Mouse (Mus musculus) embryonic facial prominence, embryonic 13.5 days (tissue): ENCODE measurements around the gene Hivep2. TPM values are rescaled to one million over a fixed set of nuclear protein-coding genes. Genes with fewer than 3 reads are reported as not detected.

Experiments
- ATAC-seq: fragments of 200-750 bp; cut with Nextera tagmentation; 2 replicates; pipeline ENCODE4 v1.8.0; 2017; ENCODE audit warnings: low read depth; ENCODE audit not compliant: insufficient number of reproducible peaks, insufficient read depth, low FRiP score, low TSS enrichment
- H3K27ac ChIP-seq: fragments of 300-500 bp; sonication (generic); 2 replicates; pipeline ENCODE4 v1.5.1; 2015; ENCODE audit warnings: moderate library complexity, mild to moderate bottlenecking, inconsistent platforms
- H3K27me3 ChIP-seq: fragments of 300-500 bp; sonication (generic); 2 replicates; pipeline ENCODE4 v1.6.1; 2015; ENCODE audit warnings: mild to moderate bottlenecking, inconsistent platforms
- H3K36me3 ChIP-seq: fragments of 300-500 bp; sonication (generic); 2 replicates; pipeline ENCODE4 v1.6.1; 2015; ENCODE audit warnings: mild to moderate bottlenecking, inconsistent platforms
- H3K4me1 ChIP-seq: fragments of 300-500 bp; sonication (generic); 2 replicates; pipeline ENCODE4 v1.6.1; 2015; ENCODE audit warnings: inconsistent platforms
- H3K4me2 ChIP-seq: fragments of 300-500 bp; sonication (generic); 2 replicates; pipeline ENCODE4 v1.6.1; 2015; ENCODE audit warnings: moderate library complexity, mild to moderate bottlenecking, inconsistent platforms
- H3K4me3 ChIP-seq: fragments of 300-500 bp; sonication (generic); 2 replicates; pipeline ENCODE4 v1.5.1; 2015; ENCODE audit warnings: mild to moderate bottlenecking, inconsistent platforms
- H3K9ac ChIP-seq: fragments of 300-500 bp; sonication (generic); 2 replicates; pipeline ENCODE4 v1.6.1; 2015; ENCODE audit warnings: mild to moderate bottlenecking, inconsistent platforms
- H3K9me3 ChIP-seq: fragments of 300-500 bp; sonication (generic); 2 replicates; pipeline ENCODE4 v1.6.1; 2016; ENCODE audit warnings: inconsistent platforms
- WGBS: fragments of 180-500 bp; shearing (Covaris S2); methylation state at CpG from one replicate; pipeline ENCODE4 v1.1.7; 2015; ENCODE audit warnings: mixed read lengths; 5-methylcytosine and 5-hydroxymethylcytosine counted together
- polyA plus RNA-seq: library from polyadenylated mRNA; unstranded; fragments of >200 nt; fragmentation: Nextera tagmentation; extraction: Ambion mirVana; gene quantifications from 2 replicates; pipeline ENCODE4 v1.2.1, GENCODE M21; 2015

The Hivep2 gene
- polyA plus RNA-seq, 1 experiment from 2014 or later = 7.3 TPM

- no peaks in the 10 kb centered on the region for H3K9me3 ChIP-seq
- 79% methylated on average over 6 of the region's 6 CpGs for WGBS
- H3K4me3 ChIP-seq = no peak overlapping the region
- no peak overlapping the region for H3K4me2 ChIP-seq
- H3K36me3 ChIP-seq = no peaks in the 10 kb centered on the region
- no peaks in the 10 kb centered on the region for H3K4me1 ChIP-seq
- no peak for ATAC-seq
- H3K27ac ChIP-seq = no peak overlapping the region
- no peaks in the 10 kb centered on the region for H3K27me3 ChIP-seq
- H3K9ac ChIP-seq = no peak overlapping the region
Observed at GRCm38 (mm10) chr10:13993411-13993810, 27.5 kb downstream of the Hivep2 start.

GRCm38 (mm10) chr10:13997336-13997735 lies 31.5 kb downstream of the Hivep2 start:
- no peak overlapping the region for H3K4me3 ChIP-seq
- no peak overlapping the region for H3K9ac ChIP-seq
- H3K9me3 ChIP-seq = no peaks in the 10 kb centered on the region
- WGBS = 76% methylated on average over 4 of the region's 4 CpGs
- no peak overlapping the region for H3K27ac ChIP-seq
- no peaks in the 10 kb centered on the region for H3K4me1 ChIP-seq
- no peak for ATAC-seq
- H3K4me2 ChIP-seq = no peak overlapping the region
- no peaks in the 10 kb centered on the region for H3K27me3 ChIP-seq
- H3K36me3 ChIP-seq = no peaks in the 10 kb centered on the region

GRCm38 (mm10) chr10:14004769-14005517 lies 39.1 kb downstream of the Hivep2 start:
- Histone ChIP-seq H3K4me2 (no peak overlapping the region), H3K4me1 (no peaks in the 10 kb centered on the region), H3K27me3 (no peaks in the 10 kb centered on the region), H3K27ac (no peak overlapping the region), H3K9me3 (no peaks in the 10 kb centered on the region), H3K4me3 (no peak overlapping the region), H3K36me3 (no peaks in the 10 kb centered on the region), H3K9ac (no peak overlapping the region)
- ATAC-seq = no peak
- WGBS = 74% methylated on average over 4 of the region's 4 CpGs

GRCm38 (mm10) chr10:14009721-14010120 lies 43.8 kb downstream of the Hivep2 start:
- Histone ChIP-seq H3K9ac (no peak overlapping the region), H3K27ac (no peak overlapping the region), H3K9me3 (no peaks in the 10 kb centered on the region), H3K36me3 (no peaks in the 10 kb centered on the region), H3K4me2 (no peak overlapping the region), H3K27me3 (no peaks in the 10 kb centered on the region), H3K4me3 (no peak overlapping the region), H3K4me1 (no peaks in the 10 kb centered on the region)
- ATAC-seq = no peak
- 42% methylated on average over 2 of the region's 2 CpGs for WGBS

DNA sequence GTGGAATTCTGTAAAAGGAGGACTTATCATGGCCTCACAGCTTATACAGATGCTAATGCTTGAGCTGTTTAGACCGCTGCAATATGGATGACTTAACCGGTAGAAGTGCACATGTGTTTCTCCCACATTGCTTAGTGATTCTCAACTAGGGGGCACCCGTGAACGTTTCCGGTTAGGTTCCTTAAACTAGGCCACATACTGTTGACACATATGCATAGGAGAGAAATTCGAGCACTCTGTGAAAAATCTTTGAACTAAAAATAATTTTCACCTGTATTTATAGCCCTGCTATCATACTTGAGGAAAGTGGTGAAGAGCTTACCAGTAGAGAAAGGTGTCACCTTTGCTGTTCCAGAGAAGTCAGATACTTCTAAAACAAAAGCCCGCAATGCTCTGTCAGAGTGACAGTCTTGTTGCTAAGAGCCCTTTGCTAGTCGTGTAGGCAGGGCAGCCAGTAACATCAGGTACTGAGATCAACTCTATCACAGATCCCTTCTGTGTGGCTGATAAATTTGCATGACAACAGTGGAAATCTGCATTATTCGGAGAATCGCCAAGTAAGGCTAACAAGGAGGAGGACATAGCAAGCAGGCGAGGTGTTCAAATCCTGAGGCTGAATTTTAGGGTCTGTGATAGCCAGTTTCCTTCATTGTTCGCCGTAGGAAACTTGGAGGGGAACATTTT lies 50.6 kb downstream of the Hivep2 start:
- peaks cover 9% of the 10 kb centered on the region for H3K4me1 ChIP-seq
- no peak overlapping the region for H3K27ac ChIP-seq
- ATAC-seq = no peak
- H3K4me3 ChIP-seq = no peak overlapping the region
- H3K36me3 ChIP-seq = no peaks in the 10 kb centered on the region
- H3K9ac ChIP-seq = no peak overlapping the region
- WGBS = 62% methylated on average over 13 of the region's 13 CpGs
- no peaks in the 10 kb centered on the region for H3K27me3 ChIP-seq
- no peak overlapping the region for H3K4me2 ChIP-seq
- H3K9me3 ChIP-seq = no peaks in the 10 kb centered on the region

GRCm38 (mm10) chr10:14017338-14017737 lies 51.5 kb downstream of the Hivep2 start:
- Histone ChIP-seq H3K4me1 (peaks cover 9% of the 10 kb centered on the region), H3K4me3 (no peak overlapping the region), H3K36me3 (no peaks in the 10 kb centered on the region), H3K9me3 (no peaks in the 10 kb centered on the region), H3K27me3 (no peaks in the 10 kb centered on the region), H3K27ac (no peak overlapping the region), H3K9ac (no peak overlapping the region), H3K4me2 (no peak overlapping the region)
- ATAC-seq = no peak
- WGBS = 77% methylated on average over 2 of the region's 2 CpGs

GRCm38 (mm10) chr10:14017822-14018364 lies 52.0 kb downstream of the Hivep2 start:
- Histone ChIP-seq H3K36me3 (no peaks in the 10 kb centered on the region), H3K27ac (no peak overlapping the region), H3K4me1 (peaks cover 9% of the 10 kb centered on the region), H3K27me3 (no peaks in the 10 kb centered on the region), H3K4me3 (0 out of 2 replicates have a peak overlapping the region, but pooled peaks have one; percentile 9), H3K4me2 (peak overlapping the region; percentile 45), H3K9ac (no peak overlapping the region), H3K9me3 (no peaks in the 10 kb centered on the region)
- no peak for ATAC-seq
- WGBS = 3% methylated on average over 12 of the region's 12 CpGs

DNA sequence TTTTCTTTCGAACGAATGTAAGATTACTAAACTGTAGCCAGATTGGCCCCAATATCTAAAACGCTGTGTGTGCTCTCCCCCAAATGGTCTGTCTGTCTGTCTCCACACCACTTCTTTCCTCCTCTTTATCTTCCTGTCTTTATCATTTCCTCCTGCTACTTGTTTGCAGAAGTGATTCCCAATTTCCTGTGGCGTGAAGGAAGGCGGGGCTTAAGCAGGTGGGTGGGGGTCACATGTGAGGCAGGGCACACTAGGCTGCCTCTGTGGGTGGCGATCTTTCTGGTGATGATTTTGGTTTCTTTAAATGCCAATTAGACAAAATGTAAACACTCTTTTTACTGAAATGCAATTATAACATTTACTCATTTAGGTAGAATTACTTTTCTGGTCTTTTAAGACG lies 52.8 kb downstream of the Hivep2 start:
- Histone ChIP-seq H3K4me2 (peak overlapping the region; percentile 45), H3K36me3 (no peaks in the 10 kb centered on the region), H3K9ac (no peak overlapping the region), H3K9me3 (no peaks in the 10 kb centered on the region), H3K27me3 (no peaks in the 10 kb centered on the region), H3K27ac (no peak overlapping the region), H3K4me1 (peaks cover 9% of the 10 kb centered on the region), H3K4me3 (no peak overlapping the region)
- 19% methylated on average over 7 of the region's 7 CpGs for WGBS
- ATAC-seq = no peak

GRCm38 (mm10) chr10:14019198-14019597 lies 53.3 kb downstream of the Hivep2 start:
- Histone ChIP-seq H3K27ac (no peak overlapping the region), H3K4me2 (no peak overlapping the region), H3K27me3 (no peaks in the 10 kb centered on the region), H3K36me3 (no peaks in the 10 kb centered on the region), H3K9ac (no peak overlapping the region), H3K4me1 (peaks cover 9% of the 10 kb centered on the region), H3K9me3 (no peaks in the 10 kb centered on the region), H3K4me3 (no peak overlapping the region)
- WGBS = 53% methylated on average over 3 of the region's 3 CpGs
- ATAC-seq = no peak

DNA sequence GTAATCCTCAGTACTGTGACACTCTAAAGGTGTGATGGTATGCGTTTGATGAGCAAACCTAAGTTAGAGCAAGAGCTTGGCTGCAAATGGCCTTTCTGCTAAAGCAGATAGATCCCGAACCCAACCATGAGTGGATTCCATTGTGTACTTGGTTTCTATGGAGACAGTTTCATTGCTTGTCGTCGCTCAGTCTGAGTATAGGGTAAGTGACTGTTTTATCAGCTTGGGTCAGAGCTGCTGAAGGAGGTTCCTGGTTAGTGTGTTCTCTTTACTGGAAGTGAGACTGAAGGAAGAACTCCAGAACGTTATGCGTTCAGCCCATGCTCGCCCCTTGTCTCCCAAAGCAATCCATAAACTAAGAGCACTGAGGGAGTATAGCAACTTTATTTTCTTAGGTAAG lies 54.4 kb downstream of the Hivep2 start:
- ATAC-seq = no peak
- Histone ChIP-seq H3K36me3 (no peaks in the 10 kb centered on the region), H3K27ac (no peak overlapping the region), H3K4me3 (no peak overlapping the region), H3K4me2 (no peak overlapping the region), H3K9ac (no peak overlapping the region), H3K9me3 (no peaks in the 10 kb centered on the region), H3K4me1 (peaks cover 9% of the 10 kb centered on the region), H3K27me3 (no peaks in the 10 kb centered on the region)
- 73% methylated on average over 7 of the region's 7 CpGs for WGBS

GRCm38 (mm10) chr10:14024971-14025370 lies 59.1 kb downstream of the Hivep2 start:
- Histone ChIP-seq H3K9ac (no peak overlapping the region), H3K36me3 (no peaks in the 10 kb centered on the region), H3K4me3 (no peak overlapping the region), H3K27ac (no peak overlapping the region), H3K4me2 (no peak overlapping the region), H3K27me3 (no peaks in the 10 kb centered on the region), H3K4me1 (no peaks in the 10 kb centered on the region), H3K9me3 (no peaks in the 10 kb centered on the region)
- WGBS = 90% methylated on average over 7 of the region's 7 CpGs
- no peak for ATAC-seq

DNA sequence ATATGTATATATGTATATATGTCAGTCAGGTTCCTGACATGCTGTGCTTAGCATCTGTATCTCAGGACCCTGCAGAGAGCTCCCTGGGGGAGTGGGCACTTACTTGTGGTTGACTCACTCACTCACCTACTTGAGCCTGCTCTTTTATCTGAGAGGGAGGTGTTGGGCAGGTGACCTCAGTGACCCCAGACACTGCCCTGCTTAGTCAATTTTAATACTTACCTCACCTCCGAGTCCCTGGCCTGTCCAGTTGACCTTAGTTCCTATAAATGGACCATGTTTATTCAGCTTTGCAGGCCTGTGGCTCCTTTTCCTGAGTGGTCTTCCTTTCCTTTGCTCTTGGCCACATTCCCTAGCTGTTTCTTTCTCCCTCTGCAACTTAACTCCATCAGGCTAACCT lies 61.9 kb downstream of the Hivep2 start:
- H3K9me3 ChIP-seq = no peaks in the 10 kb centered on the region
- H3K4me1 ChIP-seq = no peaks in the 10 kb centered on the region
- WGBS = 66% methylated on average over 1 of the region's 1 CpGs
- H3K4me3 ChIP-seq = no peak overlapping the region
- H3K36me3 ChIP-seq = no peaks in the 10 kb centered on the region
- H3K9ac ChIP-seq = no peak overlapping the region
- no peaks in the 10 kb centered on the region for H3K27me3 ChIP-seq
- no peak overlapping the region for H3K27ac ChIP-seq
- ATAC-seq = no peak
- no peak overlapping the region for H3K4me2 ChIP-seq
